Mouse (Mus musculus): ENCODE measurements around the gene Nppc. TPM values are rescaled to one million over a fixed set of nuclear protein-coding genes. Genes with fewer than 3 reads are reported as not detected.

Gene Nppc
- polyA plus RNA-seq, 1 experiment from 2014 or later, result not detected

GRCm38 (mm10) chr1:86650272-86650671 is 20.1 kb downstream of the Nppc start:
- H3K36me3 ChIP-seq (replicated peaks), result no peaks in the 10 kb centered on the region
- no peak overlapping the region for H3K9ac ChIP-seq
- no peak overlapping the region for H3K4me3 ChIP-seq (replicated peaks)
- H3K27me3 ChIP-seq, result no peaks in the 10 kb centered on the region
- H3K4me1 ChIP-seq (replicated peaks), result no peaks in the 10 kb centered on the region
- no peaks in the 10 kb centered on the region for H3K9me3 ChIP-seq (replicated peaks)
- WGBS (ENCODE audit: insufficient replicate concordance), result 13% methylated on average over 6 of the region's 6 CpGs
- H3K4me2 ChIP-seq, result no peak overlapping the region
- ATAC-seq (ENCODE audit: insufficient read depth), result no peak
- no peak overlapping the region for H3K27ac ChIP-seq (replicated peaks)

- Histone ChIP-seq H3K4me2 (no peak overlapping the region), H3K4me1 (replicated peaks) (no peaks in the 10 kb centered on the region), H3K9me3 (replicated peaks) (no peaks in the 10 kb centered on the region), H3K27ac (replicated peaks) (no peak overlapping the region), H3K9ac (no peak overlapping the region), H3K36me3 (replicated peaks) (no peaks in the 10 kb centered on the region), H3K27me3 (no peaks in the 10 kb centered on the region), H3K4me3 (replicated peaks) (no peak overlapping the region)
- ATAC-seq (ENCODE audit: insufficient read depth), result no peak
- WGBS (ENCODE audit: insufficient replicate concordance), result 49% methylated on average over 2 of the region's 2 CpGs
Measured at GRCm38 (mm10) chr1:86647517-86647916, 22.9 kb downstream of the Nppc start.

- no peaks in the 10 kb centered on the region for H3K36me3 ChIP-seq (replicated peaks)
- H3K9me3 ChIP-seq (replicated peaks), result no peaks in the 10 kb centered on the region
- 47% methylated on average over 13 of the region's 13 CpGs for WGBS (ENCODE audit: insufficient replicate concordance)
- H3K27ac ChIP-seq (replicated peaks), result no peak overlapping the region
- H3K9ac ChIP-seq, result no peak overlapping the region
- H3K27me3 ChIP-seq, result no peaks in the 10 kb centered on the region
- no peaks in the 10 kb centered on the region for H3K4me1 ChIP-seq (replicated peaks)
- ATAC-seq (ENCODE audit: insufficient read depth), result no peak
- H3K4me3 ChIP-seq (replicated peaks), result no peak overlapping the region
- H3K4me2 ChIP-seq, result no peak overlapping the region
Measured at GRCm38 (mm10) chr1:86643101-86643809, 27.1 kb downstream of the Nppc start.

- WGBS (ENCODE audit: insufficient replicate concordance), result 45% methylated on average over 6 of the region's 6 CpGs
- Histone ChIP-seq H3K27ac (replicated peaks) (no peak overlapping the region), H3K27me3 (no peaks in the 10 kb centered on the region), H3K4me3 (replicated peaks) (no peak overlapping the region), H3K4me1 (replicated peaks) (peaks cover 19% of the 10 kb centered on the region), H3K4me2 (no peak overlapping the region), H3K36me3 (replicated peaks) (no peaks in the 10 kb centered on the region), H3K9ac (no peak overlapping the region), H3K9me3 (replicated peaks) (no peaks in the 10 kb centered on the region)
- ATAC-seq (ENCODE audit: insufficient read depth), result no peak
Measured at GRCm38 (mm10) chr1:86634751-86635359, 35.5 kb downstream of the Nppc start.

DNA sequence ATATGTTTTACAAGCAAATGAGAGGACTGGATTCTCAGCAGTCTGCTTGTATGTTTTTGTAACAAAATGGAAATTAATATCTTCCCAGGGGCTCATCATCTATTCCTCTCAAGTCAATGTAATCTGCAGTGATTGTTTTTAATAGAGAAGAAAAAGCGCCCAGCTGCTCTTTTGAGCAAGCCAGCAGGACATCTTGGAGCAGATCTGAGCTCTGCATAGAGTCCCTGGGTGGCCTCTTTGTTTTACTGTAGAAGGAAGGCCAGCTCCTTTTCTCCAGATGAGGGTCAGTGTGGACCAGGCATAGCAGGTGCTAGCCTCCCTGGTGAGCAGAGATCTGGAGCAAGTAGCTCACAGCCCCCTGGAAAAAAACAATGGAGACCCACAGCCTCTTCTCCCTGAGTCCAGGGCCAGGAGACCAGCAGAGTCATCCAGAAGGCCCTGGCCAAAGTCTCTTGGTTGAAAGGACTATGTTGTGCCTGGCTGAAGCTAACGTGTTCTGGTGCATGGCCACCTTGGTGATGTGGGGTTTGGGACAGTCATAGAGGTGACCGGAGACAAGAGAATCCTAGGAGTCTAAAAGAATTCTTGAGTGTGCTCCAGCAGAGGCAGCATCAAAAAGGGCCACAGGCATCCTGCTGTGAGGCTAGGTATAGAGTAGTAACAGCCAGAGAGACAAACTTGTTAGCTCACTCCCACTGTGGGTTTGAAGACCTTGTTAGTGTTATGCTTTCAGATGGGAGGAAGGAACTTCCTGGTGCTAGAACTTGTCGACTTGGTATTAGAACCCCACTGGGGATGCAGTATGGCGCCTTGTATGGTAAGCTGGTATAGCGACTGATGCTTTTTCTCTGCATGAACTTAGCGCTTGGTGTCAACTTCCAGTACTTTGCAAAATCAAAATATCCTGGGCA is 36.3 kb downstream of the Nppc start:
- Histone ChIP-seq H3K9ac (no peak overlapping the region), H3K4me1 (replicated peaks) (peaks cover 19% of the 10 kb centered on the region), H3K27me3 (no peaks in the 10 kb centered on the region), H3K4me2 (no peak overlapping the region), H3K4me3 (replicated peaks) (no peak overlapping the region), H3K27ac (replicated peaks) (no peak overlapping the region), H3K9me3 (replicated peaks) (no peaks in the 10 kb centered on the region), H3K36me3 (replicated peaks) (no peaks in the 10 kb centered on the region)
- 58% methylated on average over 7 of the region's 7 CpGs for WGBS (ENCODE audit: insufficient replicate concordance)
- ATAC-seq (ENCODE audit: insufficient read depth), result no peak

DNA sequence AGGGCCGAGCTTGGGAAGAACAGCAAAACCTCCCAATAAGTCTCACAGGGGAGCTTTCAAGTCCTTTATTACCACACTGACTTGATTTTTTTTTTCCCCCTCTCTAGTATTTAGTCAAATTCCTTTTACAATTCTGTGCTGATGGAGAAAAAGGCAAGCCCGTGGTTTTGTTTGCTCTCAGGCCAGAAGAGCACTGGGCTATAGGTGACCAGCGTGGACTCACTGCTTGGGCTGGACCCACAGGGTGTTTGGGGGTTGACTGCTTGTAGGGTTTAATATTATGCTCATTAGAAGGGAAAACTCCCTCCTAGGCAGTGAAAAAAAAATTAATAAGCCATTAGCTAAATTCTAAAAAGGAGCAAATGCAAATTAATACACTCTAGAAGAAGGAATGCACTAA is 36.9 kb downstream of the Nppc start:
- Histone ChIP-seq H3K9ac (no peak overlapping the region), H3K36me3 (replicated peaks) (no peaks in the 10 kb centered on the region), H3K27me3 (no peaks in the 10 kb centered on the region), H3K27ac (replicated peaks) (peak overlapping the region; percentile 70), H3K9me3 (replicated peaks) (no peaks in the 10 kb centered on the region), H3K4me1 (replicated peaks) (peaks cover 19% of the 10 kb centered on the region), H3K4me2 (no peak overlapping the region), H3K4me3 (replicated peaks) (no peak overlapping the region)
- WGBS (ENCODE audit: insufficient replicate concordance), result 50% methylated on average over 3 of the region's 3 CpGs
- ATAC-seq (ENCODE audit: insufficient read depth), result peak; percentile 71

- Histone ChIP-seq H3K36me3 (replicated peaks) (no peaks in the 10 kb centered on the region), H3K9ac (no peak overlapping the region), H3K27ac (replicated peaks) (peak overlapping the region; percentile 70), H3K9me3 (replicated peaks) (no peaks in the 10 kb centered on the region), H3K27me3 (no peaks in the 10 kb centered on the region), H3K4me2 (no peak overlapping the region), H3K4me1 (replicated peaks) (peaks cover 19% of the 10 kb centered on the region), H3K4me3 (replicated peaks) (no peak overlapping the region)
- 42% methylated on average over 6 of the region's 6 CpGs for WGBS (ENCODE audit: insufficient replicate concordance)
- ATAC-seq (ENCODE audit: insufficient read depth), result 0 out of 2 replicates have a peak, but pooled peaks have one; percentile 49
Measured at GRCm38 (mm10) chr1:86632732-86633380, 37.5 kb downstream of the Nppc start.

DNA sequence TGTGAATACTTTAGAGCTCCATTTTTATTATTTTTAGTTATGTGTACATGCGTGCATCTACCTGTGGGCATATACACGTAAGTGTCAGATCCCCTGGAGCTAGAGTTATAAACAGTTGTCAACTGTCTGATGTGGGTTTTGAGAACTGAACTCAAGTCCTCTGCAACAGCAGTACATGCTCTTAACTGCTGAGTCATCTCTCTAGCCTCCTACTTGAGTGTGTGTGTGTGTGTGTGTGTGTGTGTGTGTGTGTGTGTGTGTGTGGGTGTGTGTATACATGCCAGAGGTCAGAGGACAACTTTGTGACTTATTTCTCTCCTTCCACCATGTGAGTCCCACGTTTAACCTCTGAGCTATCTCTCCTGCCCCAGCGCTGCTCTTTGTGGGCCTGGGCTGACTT is 39.8 kb downstream of the Nppc start:
- H3K36me3 ChIP-seq (replicated peaks), result no peaks in the 10 kb centered on the region
- H3K4me1 ChIP-seq (replicated peaks), result peaks cover 19% of the 10 kb centered on the region
- no peaks in the 10 kb centered on the region for H3K27me3 ChIP-seq
- no peak overlapping the region for H3K27ac ChIP-seq (replicated peaks)
- H3K9ac ChIP-seq, result no peak overlapping the region
- no peak overlapping the region for H3K4me3 ChIP-seq (replicated peaks)
- ATAC-seq (ENCODE audit: insufficient read depth), result no peak
- no peak overlapping the region for H3K4me2 ChIP-seq
- H3K9me3 ChIP-seq (replicated peaks), result no peaks in the 10 kb centered on the region
- 48% methylated on average over 4 of the region's 4 CpGs for WGBS (ENCODE audit: insufficient replicate concordance)

DNA sequence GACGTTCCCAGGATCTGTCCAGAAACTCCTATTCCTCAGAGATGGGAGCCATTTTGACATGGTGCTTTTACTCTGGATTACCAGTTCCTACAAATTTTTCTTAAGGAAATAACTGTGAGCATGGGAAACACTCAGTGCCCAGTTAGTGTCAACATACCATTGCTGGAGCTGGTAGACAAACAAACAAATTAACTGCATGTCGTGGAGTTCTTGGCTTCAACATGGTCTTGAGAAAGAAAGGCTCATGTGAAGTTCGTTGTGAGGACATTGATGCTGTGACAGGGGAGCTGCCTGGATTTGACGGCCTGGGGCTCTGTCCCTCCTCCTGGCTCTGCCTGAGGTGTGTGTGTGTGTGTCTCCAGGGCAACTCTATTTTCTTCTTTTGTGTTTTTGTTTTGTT is 40.4 kb downstream of the Nppc start:
- H3K4me1 ChIP-seq (replicated peaks), result peaks cover 19% of the 10 kb centered on the region
- WGBS (ENCODE audit: insufficient replicate concordance), result 48% methylated on average over 4 of the region's 4 CpGs

GRCm38 (mm10) chr1:86628270-86628669 is 42.1 kb downstream of the Nppc start:
- WGBS (ENCODE audit: insufficient replicate concordance), result 55% methylated on average over 3 of the region's 3 CpGs
- ATAC-seq (ENCODE audit: insufficient read depth), result no peak
- H3K27ac ChIP-seq (replicated peaks), result no peak overlapping the region

More for the DNA sequence above, 40.4 kb downstream of the Nppc start:
- H3K4me2 ChIP-seq, result no peak overlapping the region
- H3K27ac ChIP-seq (replicated peaks), result no peak overlapping the region
- H3K27me3 ChIP-seq, result no peaks in the 10 kb centered on the region
- no peak overlapping the region for H3K4me3 ChIP-seq (replicated peaks)
- no peaks in the 10 kb centered on the region for H3K9me3 ChIP-seq (replicated peaks)
- no peaks in the 10 kb centered on the region for H3K36me3 ChIP-seq (replicated peaks)
- no peak overlapping the region for H3K9ac ChIP-seq
- ATAC-seq (ENCODE audit: insufficient read depth), result no peak

More at GRCm38 (mm10) chr1:86628270-86628669, 42.1 kb downstream of the Nppc start:
- H3K27me3 ChIP-seq, result no peaks in the 10 kb centered on the region
- no peak overlapping the region for H3K9ac ChIP-seq
- no peaks in the 10 kb centered on the region for H3K9me3 ChIP-seq (replicated peaks)
- H3K4me2 ChIP-seq, result no peak overlapping the region
- H3K4me3 ChIP-seq (replicated peaks), result no peak overlapping the region
- H3K4me1 ChIP-seq (replicated peaks), result peaks cover 11% of the 10 kb centered on the region; the same call in 1 of the 2 replicates
- H3K36me3 ChIP-seq (replicated peaks), result no peaks in the 10 kb centered on the region

All from liver, embryonic 15.5 days (tissue).